Mouse (Mus musculus): ENCODE measurements around the gene Cyren.

DNA sequence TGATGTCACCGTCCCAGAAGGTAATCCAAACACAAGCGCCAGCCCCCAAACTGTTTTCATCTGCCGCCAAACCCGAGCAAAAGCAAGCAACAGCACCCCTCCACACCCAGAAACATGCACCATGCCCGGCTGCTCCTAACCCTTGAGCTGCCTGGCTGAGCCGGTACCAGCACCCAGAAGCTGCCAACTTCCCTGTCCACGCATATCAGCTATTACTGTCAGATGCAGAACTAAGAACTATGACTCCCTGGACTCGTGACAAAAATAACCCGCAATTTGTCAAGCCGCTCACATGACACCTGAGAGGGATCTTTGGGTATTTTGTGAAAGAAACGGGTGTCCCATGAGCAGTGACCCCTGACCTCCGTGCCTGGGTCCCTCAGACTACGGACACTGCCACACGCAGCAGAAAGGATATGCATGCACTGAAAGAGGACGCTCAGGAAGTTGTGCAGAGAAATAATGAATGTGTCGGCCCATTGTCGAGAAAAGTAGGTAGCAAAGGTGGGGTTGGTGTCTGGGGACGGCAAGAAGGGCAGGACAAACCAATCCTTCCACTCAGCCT is 29.9 kb upstream of the Cyren start:
- TF ChIP-seq CTCF (IDR thresholded peaks at IDR 0.05) (no peak), POLR2A (IDR thresholded peaks at IDR 0.05; ENCODE audit: insufficient read depth, low read depth, low read length) (no peak), EP300 (IDR thresholded peaks at IDR 0.05; ENCODE audit: insufficient read depth, low read depth, low read length) (no peak)
